Mouse (Mus musculus): ENCODE results near the gene Emilin1. TPM values are rescaled to one million over a fixed set of nuclear protein-coding genes. Genes with fewer than 3 reads are reported as not detected.

Emilin1 gene
- polyA plus RNA-seq, 1 experiment from 2014 or later, result 23.6 TPM

Other genes starting within 250 kb of the Emilin1 start
- gene Cenpa, start 246.6 kb upstream of the Emilin1 start, polyA plus RNA-seq (2015; fragmentation: Nextera tagmentation; extraction: Ambion mirVana), result 61.6 and 69.1 TPM in 2 replicates
- 180 and 199 TPM in 2 replicates for gene Dpysl5, start 201.8 kb upstream of the Emilin1 start, polyA plus RNA-seq (2015; fragmentation: Nextera tagmentation; extraction: Ambion mirVana)
- gene Mapre3, start 98.8 kb upstream of the Emilin1 start, polyA plus RNA-seq (2015; fragmentation: Nextera tagmentation; extraction: Ambion mirVana), result 108 and 115 TPM in 2 replicates
- gene Tmem214, start 45.4 kb upstream of the Emilin1 start, polyA plus RNA-seq (2015; fragmentation: Nextera tagmentation; extraction: Ambion mirVana), result 59.5 and 61.9 TPM in 2 replicates
- 23.6 and 24.8 TPM in 2 replicates for gene Agbl5, start 24.7 kb upstream of the Emilin1 start, polyA plus RNA-seq (2015; fragmentation: Nextera tagmentation; extraction: Ambion mirVana)
- 272 and 289 TPM in 2 replicates for gene Ost4, start 5.6 kb upstream of the Emilin1 start, polyA plus RNA-seq (2015; fragmentation: Nextera tagmentation; extraction: Ambion mirVana)
- 8.7 and 9.1 TPM in 2 replicates for gene Khk, start 8.0 kb downstream of the Emilin1 start, polyA plus RNA-seq (2015; fragmentation: Nextera tagmentation; extraction: Ambion mirVana)
- gene Cgref1, start 32.2 kb downstream of the Emilin1 start, polyA plus RNA-seq (2015; fragmentation: Nextera tagmentation; extraction: Ambion mirVana), result 30.3 and 34.1 TPM in 2 replicates
- 110 and 112 TPM in 2 replicates for gene Preb, start 47.0 kb downstream of the Emilin1 start, polyA plus RNA-seq (2015; fragmentation: Nextera tagmentation; extraction: Ambion mirVana)
- gene Tcf23, start 55.3 kb downstream of the Emilin1 start, polyA plus RNA-seq (2015; fragmentation: Nextera tagmentation; extraction: Ambion mirVana), result 0.04 TPM in 1 of 2 replicates, not detected in the other
- gene Atraid, start 134.9 kb downstream of the Emilin1 start, polyA plus RNA-seq (2015; fragmentation: Nextera tagmentation; extraction: Ambion mirVana), result 165 and 184 TPM in 2 replicates
- 18.1 and 20.3 TPM in 2 replicates for gene Slc5a6, start 135.5 kb downstream of the Emilin1 start, polyA plus RNA-seq (2015; fragmentation: Nextera tagmentation; extraction: Ambion mirVana)
- 13.7 and 14.7 TPM in 2 replicates for gene Cad, start 141.4 kb downstream of the Emilin1 start, polyA plus RNA-seq (2015; fragmentation: Nextera tagmentation; extraction: Ambion mirVana)
- gene Dnajc5g, start 192.9 kb downstream of the Emilin1 start, polyA plus RNA-seq (2015; fragmentation: Nextera tagmentation; extraction: Ambion mirVana), result not detected in 2 replicates
- gene Slc30a3, start 194.8 kb downstream of the Emilin1 start, polyA plus RNA-seq (2015; fragmentation: Nextera tagmentation; extraction: Ambion mirVana), result 30.5 and 35.0 TPM in 2 replicates
- 0.16 TPM in 1 of 2 replicates, not detected in the other for gene Trim54, start 203.3 kb downstream of the Emilin1 start, polyA plus RNA-seq (2015; fragmentation: Nextera tagmentation; extraction: Ambion mirVana)
- gene Ucn, start 225.4 kb downstream of the Emilin1 start, polyA plus RNA-seq (2015; fragmentation: Nextera tagmentation; extraction: Ambion mirVana), result not detected in 2 replicates
- gene Mpv17, start 240.8 kb downstream of the Emilin1 start, polyA plus RNA-seq (2015; fragmentation: Nextera tagmentation; extraction: Ambion mirVana), result 54.2 and 58.2 TPM in 2 replicates

Measured in hindbrain, embryonic 13.5 days (tissue).